Mouse (Mus musculus): ENCODE data around the gene Srr.

Srr gene

GRCm38 (mm10) chr11:74925577-74926387 is at the start of gene Srr, which contains the start of gene Smg6:
Gene Srr, minus strand, starts transcription at chr11:74925948.
Gene Smg6, plus strand, starts transcription at chr11:74925823.
- DNase-seq (ENCODE audit: low spot score) = peak; percentile 92

GRCm38 (mm10) chr11:74974615-74975014 is 48.9 kb upstream of the Srr start:
- DNase-seq (ENCODE audit: low spot score) = no peak

DNA sequence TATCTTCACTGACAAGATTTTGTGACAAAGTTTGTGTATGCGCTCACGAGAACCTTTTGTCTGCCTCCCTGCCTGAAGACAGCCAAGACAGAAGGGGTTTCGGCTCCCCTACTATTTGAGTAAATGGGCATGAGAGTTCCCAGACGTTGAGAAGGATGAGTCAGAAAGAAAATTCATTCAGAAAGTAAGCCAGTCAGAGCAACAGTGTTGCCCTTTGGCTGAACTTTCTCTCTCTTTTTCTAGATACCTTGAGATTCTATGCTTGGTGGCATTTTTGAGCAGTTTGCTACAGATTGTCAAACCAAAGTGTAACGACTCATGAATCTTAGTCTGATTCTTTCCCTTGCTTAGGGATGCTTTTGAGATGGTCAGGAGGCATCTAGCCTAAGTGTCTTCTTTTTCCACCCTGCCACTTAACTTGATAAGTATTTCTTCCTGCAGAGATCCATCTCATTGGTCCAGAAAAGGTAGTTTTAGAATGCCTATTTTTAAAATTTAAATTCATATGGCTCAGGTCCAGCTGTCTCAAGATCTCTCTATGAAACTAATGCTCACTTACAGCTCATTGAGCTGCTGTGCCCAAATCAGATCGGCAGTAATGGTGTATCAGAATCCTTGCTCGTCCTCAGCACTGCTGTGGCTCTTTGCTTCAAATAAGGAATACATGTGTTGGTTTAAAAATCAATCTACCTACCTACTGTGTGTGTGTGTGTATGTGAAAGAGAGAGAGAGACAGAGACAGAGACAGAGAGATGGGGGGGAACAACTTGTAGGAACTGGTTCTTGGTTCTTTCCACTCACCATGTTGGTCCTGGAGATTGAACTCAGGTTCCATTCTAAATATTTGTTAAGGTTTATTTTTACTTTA is 47.8 kb upstream of the Srr start:
- DNase-seq (ENCODE audit: low spot score) = no peak

DNA sequence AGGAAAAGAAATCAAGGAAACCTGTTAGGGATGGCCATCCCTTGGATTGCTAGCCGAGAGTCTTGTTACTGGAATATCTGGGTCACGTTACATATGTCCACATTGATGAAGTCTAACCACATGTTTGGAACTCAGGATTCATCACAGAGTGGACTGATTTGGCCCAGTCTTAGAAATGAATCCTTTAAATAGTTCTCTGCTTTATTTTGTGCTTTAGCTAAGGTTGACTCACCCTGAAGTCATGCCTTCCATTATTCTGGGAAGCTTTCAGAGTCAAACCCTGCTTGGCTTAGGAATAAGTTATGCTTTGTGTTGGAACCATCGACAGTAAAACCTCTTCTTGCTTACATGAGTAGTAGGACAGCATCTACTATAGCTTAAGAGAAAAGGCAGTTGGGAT is 39.8 kb upstream of the Srr start:
- DNase-seq (ENCODE audit: low spot score) = no peak

DNA sequence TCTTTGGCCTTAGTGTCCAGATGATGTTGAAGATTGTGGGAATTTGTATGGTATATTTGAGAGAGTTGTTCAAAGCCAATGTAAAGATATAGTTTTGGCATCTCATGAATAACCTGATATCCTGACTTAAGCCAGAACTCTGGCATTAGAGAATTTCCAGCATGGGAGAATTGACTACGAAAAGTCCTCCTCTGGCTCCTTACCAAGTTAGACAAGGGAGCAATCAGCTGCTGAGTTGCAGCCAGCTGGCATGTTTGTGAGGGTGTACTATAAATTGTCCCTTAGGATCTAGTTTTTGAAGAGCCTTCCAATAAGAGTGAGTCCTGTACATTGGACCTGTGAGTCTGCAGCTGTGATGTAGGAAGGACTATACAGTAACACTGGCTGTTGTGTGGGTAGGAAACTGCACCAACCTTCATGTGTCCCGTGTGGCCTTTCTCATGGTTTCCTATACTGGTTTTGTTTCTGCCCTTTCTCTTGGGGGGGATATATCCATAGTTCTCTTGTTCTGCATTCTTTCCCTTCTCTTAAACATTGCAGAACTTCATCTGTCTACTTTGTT is 37.2 kb upstream of the Srr start:
- DNase-seq (ENCODE audit: low spot score) = no peak

DNA sequence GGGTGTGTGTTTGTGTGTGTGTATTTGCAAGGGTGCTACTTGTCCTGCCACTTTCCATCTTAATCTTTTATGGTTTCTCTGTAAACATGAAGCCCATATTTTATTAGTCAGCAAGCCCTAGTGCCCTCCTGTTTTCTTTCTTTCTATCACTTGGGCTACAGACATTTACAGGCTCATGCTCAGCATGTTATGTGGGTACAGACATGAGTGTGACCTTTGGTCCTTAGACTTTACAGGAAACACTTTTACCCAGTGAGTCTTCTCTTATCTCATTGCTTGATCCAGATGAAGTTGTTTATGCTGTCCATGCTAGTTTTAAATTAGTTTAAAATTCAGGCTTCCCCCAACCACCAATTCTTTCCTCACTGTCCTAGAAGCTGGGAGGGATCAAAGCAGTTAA is 36.2 kb upstream of the Srr start:
- DNase-seq (ENCODE audit: low spot score) = no peak

DNA sequence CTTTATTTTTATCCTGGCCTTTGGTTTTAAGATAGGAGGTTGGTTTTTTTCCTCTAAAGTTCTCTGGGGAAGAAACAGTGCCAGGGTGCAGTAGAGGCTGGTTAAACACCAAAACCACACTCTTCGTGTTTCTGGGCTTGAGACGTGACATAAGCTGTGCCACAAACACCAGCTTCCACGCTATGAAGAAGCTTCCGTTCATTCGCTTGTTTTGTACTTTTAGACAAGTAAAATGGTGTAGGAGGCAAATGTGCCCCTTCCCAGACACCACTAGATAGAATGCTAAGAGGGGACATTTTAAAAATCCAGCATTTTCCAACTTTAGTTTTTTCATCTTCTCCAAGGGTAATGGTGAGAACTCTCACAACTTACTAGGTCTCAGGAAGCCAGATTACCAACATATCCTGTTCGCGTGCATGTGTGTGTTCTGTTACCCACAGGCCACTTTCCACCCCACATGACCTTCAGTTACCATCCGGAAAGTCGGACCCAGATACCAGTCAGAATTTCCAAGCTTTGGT is 34.3 kb upstream of the Srr start:
- DNase-seq (ENCODE audit: low spot score) = no peak

DNA sequence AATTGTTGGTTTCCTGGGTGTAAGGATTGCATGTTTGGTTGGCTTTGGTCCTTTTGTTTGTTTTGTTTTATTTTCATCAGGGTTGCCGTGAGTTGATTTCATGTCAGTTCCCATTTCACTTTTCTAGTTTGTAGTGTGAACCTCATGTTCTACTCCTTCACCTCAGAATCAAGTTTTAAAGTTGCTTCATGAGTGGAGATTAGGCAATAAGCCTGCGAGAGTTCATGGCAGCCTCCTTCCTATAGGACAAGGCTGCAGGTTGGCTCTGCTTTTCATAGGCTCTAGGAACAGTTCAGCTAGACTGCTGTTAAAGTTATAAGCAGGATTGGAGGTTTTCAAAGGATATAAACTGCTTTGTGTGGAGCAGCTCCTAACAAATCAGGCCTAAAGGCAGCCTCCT is 33.8 kb upstream of the Srr start:
- no peak for DNase-seq (ENCODE audit: low spot score)

GRCm38 (mm10) chr11:74957600-74957999 is 31.9 kb upstream of the Srr start:
- no peak for DNase-seq (ENCODE audit: low spot score)

DNA sequence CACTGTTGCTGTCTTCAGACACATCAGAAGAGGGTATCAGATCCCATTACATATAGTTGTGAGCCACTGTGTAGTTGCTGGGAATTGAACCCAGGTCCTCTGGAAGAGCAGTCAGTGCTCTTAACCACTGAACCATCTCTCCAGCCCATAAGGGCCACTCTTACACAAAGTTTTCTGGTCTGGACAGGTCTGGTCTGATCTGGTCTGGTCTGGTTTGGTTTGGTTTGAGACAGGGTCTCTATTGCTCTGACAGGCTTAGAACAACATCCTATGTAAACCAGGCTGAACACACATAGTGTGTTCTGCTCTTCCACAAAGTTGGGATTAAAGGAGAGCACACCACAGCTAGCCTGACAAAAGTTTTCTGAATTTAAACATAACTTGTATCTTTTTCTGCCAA is 30.3 kb upstream of the Srr start:
- DNase-seq (ENCODE audit: low spot score) = no peak

- no peak for DNase-seq (ENCODE audit: low spot score)
Measured at GRCm38 (mm10) chr11:74954901-74955300, 29.2 kb upstream of the Srr start.

DNA sequence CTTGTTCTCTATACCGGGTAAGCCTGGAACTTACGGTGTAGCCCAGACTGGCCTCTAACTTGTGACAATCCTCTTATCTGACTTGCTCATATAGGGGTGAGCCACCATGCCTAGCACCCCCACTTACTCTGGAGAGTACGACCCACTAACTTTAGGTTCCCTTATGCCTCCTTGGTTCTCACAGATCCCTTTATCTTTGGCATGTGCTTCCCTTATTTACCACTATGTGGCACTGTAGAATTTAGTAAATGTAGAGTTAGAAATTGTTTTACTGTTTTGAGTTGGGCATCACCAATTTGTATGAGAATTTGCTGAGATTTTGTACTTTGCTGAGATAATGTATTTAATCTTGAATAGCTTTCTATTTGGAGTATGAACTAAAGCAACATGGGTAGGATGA is 20.6 kb upstream of the Srr start:
- no peak for DNase-seq (ENCODE audit: low spot score)

- no peak for DNase-seq (ENCODE audit: low spot score)
Measured at GRCm38 (mm10) chr11:74930391-74930790, 4.6 kb upstream of the Srr start.

DNA sequence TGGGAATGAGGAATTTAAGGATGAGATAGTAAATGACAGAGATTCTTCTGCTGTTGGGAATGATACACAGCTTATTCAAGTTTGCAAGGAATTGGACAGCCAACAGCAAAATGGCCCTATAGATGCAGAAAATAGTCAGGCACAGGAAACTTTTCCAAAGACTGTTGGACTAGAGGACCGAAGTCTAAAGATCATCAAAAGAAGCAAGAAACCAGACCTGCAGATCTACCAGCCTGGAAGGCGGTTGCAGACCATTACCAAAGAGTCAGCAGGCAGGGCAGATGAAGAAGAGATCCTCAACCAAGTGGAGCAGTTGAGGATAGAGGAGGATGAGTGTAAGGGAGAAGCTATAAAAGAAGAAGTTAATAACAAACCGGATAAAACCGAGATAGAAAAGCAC is 3.4 kb upstream of the Srr start:
- DNase-seq (ENCODE audit: low spot score) = no peak

GRCm38 (mm10) chr11:74927236-74927725 is 1.5 kb upstream of the Srr start:
- no peak for DNase-seq (ENCODE audit: low spot score)

- DNase-seq (ENCODE audit: low spot score) = no peak
Measured at GRCm38 (mm10) chr11:74926388-74927005, 749 bp upstream of the Srr start.

- peak; percentile 13 for DNase-seq (ENCODE audit: low spot score)
Measured at GRCm38 (mm10) chr11:74924149-74924548, 1.6 kb downstream of the Srr start.

DNA sequence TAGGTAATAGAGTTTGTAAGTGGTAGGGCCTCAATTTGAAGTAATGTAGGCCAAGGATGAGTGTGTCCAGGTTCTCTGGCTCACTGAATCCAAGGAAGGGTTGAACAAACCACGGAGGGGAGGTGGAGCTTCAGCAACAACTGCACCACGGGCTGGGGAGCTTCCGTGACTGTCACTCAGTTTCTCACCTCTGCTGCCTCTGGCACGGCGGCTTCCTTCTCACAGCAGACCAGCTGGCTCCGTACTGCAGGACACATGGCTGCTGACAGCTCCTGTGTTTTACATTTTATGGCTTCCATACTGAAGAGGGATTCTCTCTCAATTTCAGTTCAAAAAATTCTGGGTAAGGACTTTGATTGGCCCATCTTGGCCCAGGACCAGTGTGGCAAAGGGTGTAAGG is 6.5 kb downstream of the Srr start:
- no peak for DNase-seq (ENCODE audit: low spot score)

- DNase-seq (ENCODE audit: low spot score) = no peak
Measured at GRCm38 (mm10) chr11:74912492-74912891, 13.3 kb downstream of the Srr start.

- no peak for DNase-seq (ENCODE audit: low spot score)
Measured at GRCm38 (mm10) chr11:74909978-74910377, 15.8 kb downstream of the Srr start.

DNA sequence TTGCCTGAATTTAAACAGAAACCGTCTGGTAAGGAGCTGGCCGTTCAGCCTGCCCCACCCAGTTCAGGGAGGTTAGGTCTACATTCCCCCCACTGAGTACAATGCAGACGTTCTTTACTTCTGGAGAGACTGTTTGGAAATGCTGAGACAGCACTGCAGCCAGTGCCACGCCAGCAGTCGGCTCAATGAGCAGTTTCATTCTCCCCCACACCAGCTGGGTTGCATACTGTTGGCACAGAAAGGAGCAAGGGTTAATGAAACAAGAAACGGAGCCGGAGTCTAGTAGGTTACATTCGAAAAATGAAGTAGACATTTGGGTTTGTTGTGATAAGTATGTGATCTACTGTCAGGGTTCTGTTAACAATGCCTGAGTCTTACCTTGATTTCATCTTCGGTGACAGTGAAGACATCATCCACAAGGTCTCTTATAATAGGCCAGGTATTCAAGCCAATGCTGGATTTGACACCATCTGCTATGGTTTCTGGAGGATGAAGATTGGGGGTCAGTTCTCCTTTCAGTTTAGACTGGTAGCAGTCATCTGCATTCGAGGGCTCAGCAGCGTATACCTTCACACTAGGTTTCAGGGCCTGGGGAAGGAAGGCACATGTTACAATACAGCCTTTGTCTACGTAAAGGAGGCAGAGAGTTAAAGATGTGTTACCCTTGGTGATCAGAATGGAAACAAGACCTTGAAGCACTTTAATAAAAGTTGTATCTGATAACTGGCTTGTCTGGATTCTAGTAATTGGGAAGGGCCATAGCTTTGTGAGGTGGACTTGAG is 16.9 kb downstream of the Srr start:
- DNase-seq (ENCODE audit: low spot score) = no peak
